Mouse (Mus musculus) layer of hippocampus, adult 2 months (tissue): Measurements from ENCODE around the gene Mllt10. TPM values are rescaled to one million over a fixed set of nuclear protein-coding genes. Genes with fewer than 3 reads are reported as not detected.
A peak's percentile ranks its signal among the peaks of the same experiment; 100 is the strongest.

Source experiments
- DNase-seq, 2 experiments: peaks; one replicate each; pipeline ENCODE4 v3.0.0; 2022; ENCODE audit warnings: low spot score in 2 of 2
- H3K27ac ChIP-seq: fragments of 200-600 bp; 2 replicates; pipeline ENCODE4 v1.8.1; 2022
- H3K4me3 ChIP-seq: fragments of 200-600 bp; 2 replicates; pipeline ENCODE4 v1.8.1; 2022; ENCODE audit warnings: mild to moderate bottlenecking
- CTCF ChIP-seq: fragments of 200-600 bp; conservative IDR thresholded peaks from 2 replicates; pipeline ENCODE4 v1.8.1; 2022; ENCODE audit warnings: antibody characterized with exemption, mild to moderate bottlenecking, moderate library complexity
- total RNA-seq, 2 experiments: library from RNA; stranded (reverse); gene quantifications; 2 replicates each; pipeline ENCODE4 v1.2.3; 2021

Gene Mllt10
- total RNA-seq, 2 experiments from 2014 or later = 63.6 to 67.6 TPM

DNA sequence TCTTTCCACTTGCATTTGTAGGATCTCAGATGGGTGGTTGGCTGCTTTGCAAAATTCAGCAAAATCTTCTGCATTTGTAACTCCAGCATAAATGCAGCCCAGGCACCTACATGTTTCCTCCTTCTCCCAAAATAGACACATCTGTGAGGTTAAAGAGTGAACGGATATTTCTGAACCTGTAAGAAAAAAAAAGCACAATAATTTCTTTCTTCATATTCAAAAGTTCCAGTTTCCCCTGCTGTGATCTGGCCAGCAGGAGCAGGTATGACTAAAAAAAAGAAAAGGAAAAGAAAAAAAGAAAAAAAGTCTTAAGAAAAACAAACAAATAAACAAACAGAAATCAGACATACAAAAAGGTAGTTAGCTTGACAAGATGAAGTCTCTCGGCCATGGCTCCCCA is 5.0 kb upstream of the Mllt10 start:
- H3K4me3 ChIP-seq = peak overlapping the region; percentile 45
- no peak for DNase-seq
- TF ChIP-seq CTCF = no peak
- H3K27ac ChIP-seq = peak overlapping the region; percentile 99

DNA sequence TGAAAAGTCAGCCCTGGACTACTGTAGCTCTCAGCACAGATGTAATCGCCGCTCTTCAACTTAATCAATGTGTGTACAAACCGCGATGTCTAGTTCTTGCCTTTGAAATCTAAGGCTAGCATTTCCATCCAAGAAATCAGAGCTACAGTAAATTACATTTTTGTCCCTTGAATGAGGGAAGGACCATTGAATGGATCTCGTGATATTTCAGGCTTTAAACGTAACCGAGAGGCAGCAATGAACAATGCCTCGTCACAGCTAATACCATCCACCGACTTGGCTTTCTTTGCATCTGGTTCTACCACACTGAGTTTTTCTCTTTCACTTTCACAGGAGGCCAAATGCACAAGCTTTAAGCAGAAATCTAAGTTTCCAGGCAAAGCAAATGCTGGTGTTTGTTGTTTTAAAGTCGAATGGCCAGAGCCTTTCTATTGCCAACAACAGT is 4.5 kb upstream of the Mllt10 start:
- DNase-seq = no peak
- H3K4me3 ChIP-seq = peak overlapping the region; percentile 45
- H3K27ac ChIP-seq = peak overlapping the region; percentile 99
- no peak for TF ChIP-seq CTCF

DNA sequence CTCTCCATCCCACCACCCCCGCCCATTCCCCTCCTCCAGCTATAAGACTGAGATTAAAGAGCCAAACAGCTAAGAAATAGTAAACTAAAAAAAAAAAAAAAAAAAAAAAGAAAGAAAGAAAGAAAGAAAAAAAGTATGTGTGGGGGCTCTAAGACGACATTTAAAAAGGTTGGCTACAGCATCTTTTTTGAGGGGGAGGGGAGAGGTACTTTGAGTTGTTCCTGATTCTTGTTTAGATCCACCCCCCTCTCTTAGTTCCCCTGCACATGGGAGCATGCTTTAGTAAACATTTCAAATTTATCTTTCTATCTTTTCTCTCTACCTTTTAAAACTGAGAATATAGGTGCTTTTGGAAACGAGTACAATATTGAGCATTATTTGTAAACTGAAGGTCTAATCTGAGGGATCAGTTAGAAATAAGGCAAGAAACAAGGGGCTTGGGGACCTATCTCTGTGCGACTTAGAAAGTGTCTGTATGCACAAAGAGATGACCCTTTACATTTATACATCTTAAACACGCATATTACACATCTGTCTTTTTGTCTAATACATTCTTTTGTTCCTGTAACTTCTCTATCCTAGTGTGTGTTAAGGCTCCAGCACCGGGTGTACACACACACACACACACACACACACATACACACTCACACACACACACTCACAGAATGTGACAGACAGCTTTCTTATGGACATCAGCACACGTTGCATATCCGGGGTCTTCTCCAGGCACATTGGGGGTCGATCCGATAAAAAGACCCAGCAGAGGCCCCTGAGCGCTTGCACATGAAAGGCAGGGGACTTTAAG is 3.8 kb upstream of the Mllt10 start:
- Histone ChIP-seq H3K4me3 (peak overlapping the region; percentile 45; the same call in 1 of the 2 replicates), H3K27ac (peak overlapping the region; percentile 99)
- no peak for DNase-seq
- no peak for TF ChIP-seq CTCF

DNA sequence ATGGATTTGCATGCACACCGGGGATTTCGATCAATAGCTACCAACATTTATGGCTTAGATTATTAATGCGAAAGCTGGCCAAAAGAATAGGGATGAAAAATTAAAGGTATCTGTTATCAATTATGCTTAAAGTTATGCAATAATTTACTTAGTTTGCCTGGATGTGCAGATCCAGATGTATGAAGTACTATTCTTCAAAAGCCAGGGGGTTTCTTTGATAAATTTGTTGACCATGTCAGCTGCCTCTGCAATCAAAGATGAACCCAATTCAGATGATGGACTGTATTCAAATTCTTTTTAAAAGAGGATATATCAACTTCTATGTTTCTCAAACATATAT is 3.2 kb upstream of the Mllt10 start:
- no peak overlapping the region for H3K27ac ChIP-seq
- no peak for DNase-seq
- no peak for TF ChIP-seq CTCF
- H3K4me3 ChIP-seq = no peak overlapping the region

DNA sequence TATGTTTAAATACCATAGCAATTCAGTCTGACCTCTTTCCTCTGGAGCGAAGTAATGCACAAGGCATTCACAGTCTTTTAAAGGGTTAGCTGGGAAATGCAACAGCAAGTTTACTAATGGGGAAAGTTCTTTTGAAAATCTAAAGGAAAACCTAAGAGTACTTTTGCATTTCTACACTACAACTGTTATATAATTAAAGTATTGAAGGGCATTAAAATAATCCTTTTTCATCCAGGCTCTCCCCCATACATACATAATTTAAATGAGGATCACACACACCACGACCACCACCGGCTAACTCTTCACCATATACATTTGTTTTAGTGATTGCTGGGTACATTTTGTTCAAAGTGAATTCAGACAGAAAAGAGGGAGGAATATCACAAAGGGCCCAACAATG is 2.5 kb upstream of the Mllt10 start:
- H3K4me3 ChIP-seq = no peak overlapping the region
- DNase-seq = no peak
- TF ChIP-seq CTCF = no peak
- no peak overlapping the region for H3K27ac ChIP-seq

DNA sequence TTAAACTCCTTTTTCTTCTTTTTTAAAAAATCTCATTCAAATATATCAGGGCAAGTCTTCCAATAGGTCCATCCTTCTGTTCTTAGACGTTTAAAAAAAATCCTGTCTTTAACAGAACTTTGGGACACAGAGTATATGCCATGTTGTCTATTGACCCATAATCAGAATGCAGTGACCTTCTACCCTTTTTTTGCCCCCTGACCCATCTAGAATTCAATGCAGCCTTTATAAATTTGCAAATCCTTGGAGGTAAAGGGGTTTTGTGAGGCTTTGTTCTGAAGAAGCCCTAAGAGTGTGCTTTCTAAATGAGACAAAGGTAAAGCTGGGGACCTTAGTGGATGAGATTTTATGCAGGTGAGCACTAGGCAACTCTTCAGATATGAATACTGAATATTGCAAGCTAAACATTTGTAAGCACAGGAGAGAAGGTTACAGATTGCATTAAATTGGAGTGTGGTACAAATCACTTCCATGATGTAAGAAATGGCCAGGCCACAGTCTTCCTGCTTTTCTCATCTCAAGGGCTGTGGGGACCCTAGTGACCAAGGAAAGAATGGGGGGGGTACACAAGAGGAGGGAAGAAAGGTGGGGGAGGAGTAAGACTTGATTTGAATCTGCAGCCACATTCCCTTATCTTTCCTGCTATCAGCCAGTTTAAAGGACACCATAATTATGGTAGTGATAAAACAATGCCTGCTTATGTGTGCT is 1.6 kb upstream of the Mllt10 start:
- Histone ChIP-seq H3K27ac (no peak overlapping the region), H3K4me3 (no peak overlapping the region)
- TF ChIP-seq CTCF = no peak
- DNase-seq = no peak

DNA sequence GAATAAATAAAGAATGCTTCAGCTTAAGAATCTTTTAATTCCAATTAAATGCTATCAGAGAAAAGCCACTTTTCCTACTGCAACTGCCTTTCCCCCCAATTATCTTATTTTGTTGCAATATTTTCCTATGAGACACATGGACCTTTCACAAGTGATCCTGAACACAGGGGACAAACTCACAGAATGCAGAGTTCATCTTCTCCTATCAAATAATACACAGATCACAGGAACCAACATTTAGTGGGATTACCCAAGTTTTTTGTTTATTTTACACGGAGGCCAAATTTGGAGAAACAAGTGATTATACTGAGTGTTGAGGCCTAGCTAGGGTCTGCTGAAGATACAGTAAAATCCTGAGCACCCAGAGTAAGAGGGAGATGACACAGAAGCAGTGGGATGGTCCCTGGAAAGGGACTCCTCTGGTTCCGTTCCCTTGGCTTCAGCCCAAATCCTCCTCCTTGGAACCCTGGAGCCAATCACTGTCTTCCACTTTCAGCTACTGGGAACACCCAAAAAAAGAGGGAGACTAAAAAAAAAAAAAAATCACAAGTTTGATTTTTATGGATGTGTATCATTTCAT is 996 bp upstream of the Mllt10 start:
- no peak overlapping the region for H3K4me3 ChIP-seq
- no peak for DNase-seq
- TF ChIP-seq CTCF = no peak
- no peak overlapping the region; the same call in 1 of the 2 replicates for H3K27ac ChIP-seq

DNA sequence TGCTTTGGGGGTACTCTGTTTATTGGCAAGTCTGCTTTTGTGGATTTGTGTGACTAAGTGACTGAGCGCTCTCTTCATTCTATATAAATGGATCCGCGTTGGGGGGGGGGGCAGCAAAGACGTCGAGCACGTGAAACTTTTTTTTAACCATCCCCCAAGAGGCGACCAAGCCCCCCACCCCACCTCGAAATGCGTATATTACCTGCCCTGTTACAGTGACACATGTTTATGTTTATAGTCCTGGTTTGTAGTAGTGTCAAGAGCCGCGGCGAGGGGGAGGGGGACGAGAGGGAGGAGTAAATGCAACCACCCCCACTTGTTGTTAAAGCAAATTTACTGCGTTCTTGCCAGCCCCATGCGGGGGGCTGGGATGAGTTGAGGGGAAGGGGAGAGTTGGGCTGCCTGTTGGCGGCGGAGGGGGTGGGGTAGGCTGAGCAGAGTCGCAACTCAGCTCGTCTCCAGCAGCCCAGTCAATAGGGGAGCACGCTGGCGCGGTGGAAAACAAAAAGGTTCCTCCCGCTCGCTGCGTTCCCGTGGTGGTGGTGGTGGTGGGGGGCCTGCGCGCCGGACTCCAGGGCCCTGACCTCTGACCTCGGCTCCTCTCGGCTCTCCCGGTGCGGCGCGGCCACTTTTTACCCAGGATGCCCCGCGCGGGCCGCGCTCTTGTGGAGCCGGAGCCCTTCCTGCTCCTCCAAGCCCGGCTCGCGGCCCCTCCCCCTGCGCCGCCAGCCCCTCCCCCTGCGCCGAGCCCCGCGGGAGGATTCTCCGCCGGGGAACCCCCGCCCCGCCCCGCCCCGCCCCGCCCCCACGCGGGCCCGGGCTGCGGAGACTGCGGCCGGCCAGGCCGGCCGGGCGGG is 1.1 kb downstream of the Mllt10 start:
- Histone ChIP-seq H3K27ac (peak overlapping the region; percentile 98), H3K4me3 (peak overlapping the region; percentile 70)
- DNase-seq = peak; percentile 87
- no peak for TF ChIP-seq CTCF

DNA sequence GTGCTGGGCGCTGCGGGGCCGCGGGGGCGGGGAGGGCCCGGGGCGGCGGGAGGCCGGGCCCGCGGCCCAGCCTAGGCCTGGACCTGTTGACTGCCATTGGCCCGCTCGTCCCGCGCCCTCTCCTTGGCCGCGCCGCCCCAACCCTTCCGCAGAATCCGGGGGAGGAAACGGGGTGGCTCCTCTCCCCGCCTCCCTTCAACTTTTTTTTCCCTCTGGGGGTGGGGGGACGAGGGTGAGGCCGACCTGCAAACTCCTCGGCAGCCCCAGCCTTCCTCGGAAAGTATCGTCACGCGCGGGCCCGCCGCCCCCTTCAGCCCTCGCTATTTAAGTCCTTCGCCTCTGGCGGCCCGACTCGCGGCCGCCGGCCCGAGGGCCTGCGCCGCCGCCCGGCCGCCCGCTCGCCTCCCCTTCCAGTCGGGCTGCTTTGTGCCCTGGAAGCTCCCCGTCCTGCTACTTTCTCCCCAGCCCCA is 1.8 kb downstream of the Mllt10 start:
- H3K27ac ChIP-seq = peak overlapping the region; percentile 98
- TF ChIP-seq CTCF = no peak
- DNase-seq = peak; percentile 83 to 93
- H3K4me3 ChIP-seq = peak overlapping the region; percentile 72

DNA sequence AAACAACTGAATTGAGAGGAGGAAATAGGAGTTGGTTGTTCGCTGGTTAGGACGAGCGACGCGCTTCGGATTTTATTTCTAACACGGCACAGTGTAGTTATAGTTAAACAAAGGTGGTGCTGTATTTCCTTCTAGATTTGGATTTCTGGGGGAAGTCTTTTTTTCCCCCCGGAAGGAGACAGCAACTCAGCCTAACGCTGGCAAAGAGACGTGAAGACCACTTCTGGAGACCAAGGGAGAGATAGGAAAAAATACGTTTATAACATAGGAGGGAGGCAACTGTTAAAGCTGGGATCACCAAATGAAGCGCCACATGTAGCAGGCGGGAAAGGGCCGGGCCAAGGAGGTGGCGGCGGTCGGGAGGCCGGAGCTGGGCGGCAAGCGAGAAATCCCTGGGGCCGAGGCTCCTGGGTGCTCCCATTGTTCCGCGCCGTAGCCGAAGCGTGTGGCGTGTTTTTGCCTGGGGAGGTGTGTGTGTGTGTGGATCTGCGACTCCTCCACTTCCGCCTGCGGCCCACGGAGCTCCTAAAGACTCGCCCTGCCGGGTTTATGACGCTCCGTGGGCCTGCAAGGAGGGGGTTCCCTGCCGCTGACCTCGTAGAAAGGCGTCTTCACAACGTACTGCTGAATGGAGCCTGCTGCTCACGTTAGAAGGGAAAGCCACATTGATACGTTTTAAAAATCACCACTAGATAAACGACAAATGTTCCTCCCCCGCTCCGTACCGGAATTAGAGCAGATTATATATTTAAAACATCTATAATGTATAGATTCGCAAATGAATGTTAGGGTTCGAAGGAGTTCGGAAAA is 2.5 kb downstream of the Mllt10 start:
- DNase-seq = peak; percentile 49 to 54
- TF ChIP-seq CTCF = no peak
- Histone ChIP-seq H3K4me3 (peak overlapping the region; percentile 72), H3K27ac (peak overlapping the region; percentile 98)

DNA sequence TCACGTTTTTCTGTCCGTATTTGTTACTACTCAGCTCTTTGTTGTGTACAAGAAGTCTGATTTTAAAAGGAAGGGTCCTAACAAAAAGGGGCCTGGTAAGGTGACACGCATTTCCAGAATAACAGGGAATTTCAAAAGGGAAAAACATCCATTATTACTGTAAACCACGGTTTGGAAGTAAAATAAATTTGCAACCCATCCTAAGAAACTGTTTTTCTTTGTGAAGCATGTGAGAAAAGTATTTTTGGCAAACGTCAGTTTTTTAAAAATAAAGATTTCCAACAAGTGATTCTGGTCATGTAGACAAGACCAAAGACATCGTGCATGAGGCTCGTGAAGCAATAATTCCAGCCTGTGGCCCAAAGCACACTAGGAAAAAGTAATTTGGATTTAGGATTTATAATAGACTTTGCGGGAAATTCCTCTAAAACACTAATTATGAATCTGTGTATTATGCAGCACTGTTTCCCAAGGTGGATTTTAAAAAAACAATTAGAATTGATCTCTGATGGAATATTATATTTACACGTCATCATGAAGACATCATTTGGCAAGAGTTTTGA is 3.2 kb downstream of the Mllt10 start:
- TF ChIP-seq CTCF = no peak
- Histone ChIP-seq H3K27ac (peak overlapping the region; percentile 98), H3K4me3 (peak overlapping the region; percentile 72)
- DNase-seq = no peak

DNA sequence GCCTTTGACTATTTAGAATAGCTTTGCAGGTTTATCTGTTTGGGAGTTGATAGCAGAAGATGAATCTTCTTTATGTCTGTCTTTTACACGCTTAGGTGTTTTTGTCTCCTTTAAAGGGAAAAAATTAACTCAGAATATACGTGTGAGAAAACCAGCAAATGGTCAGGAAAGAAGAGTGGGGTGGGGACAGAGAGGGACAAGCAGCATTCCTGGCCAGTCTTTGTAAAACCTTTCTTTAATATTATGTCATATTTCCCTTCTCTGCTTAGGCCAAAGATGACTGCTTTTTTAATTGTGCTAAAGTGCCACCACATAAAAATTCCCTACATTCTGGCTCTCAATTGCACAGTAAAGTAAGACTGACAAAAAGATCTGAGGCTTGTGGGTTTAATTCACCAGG is 4.0 kb downstream of the Mllt10 start:
- no peak overlapping the region for H3K4me3 ChIP-seq
- TF ChIP-seq CTCF = no peak
- DNase-seq = no peak

More for the DNA sequence above, 4.0 kb downstream of the Mllt10 start:
- no peak overlapping the region for H3K27ac ChIP-seq
